Mouse (Mus musculus): Measurements from ENCODE around the gene Cpsf4l.

DNA sequence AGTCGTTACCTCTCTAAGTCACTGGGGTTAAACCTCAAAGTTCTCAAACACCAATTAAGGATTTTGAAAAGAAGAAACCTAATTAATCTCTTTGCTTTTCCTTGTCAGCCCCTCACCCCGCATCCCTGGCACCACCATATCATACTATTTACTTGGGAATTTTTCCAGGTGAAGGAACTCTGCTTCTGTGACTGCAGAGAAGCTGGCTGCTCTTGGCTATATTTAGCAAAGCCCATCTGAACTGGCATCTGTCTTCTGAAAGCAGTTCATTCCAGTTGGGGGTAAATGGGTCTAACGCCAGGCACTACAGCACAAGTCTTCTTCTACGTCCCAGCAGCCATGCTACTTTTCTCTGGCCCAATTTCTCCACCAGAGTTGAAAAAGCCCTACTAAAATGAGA is 36.2 kb downstream of the Cpsf4l start:
- TF ChIP-seq EP300 (IDR thresholded peaks at IDR 0.05; ENCODE audit: low read depth) = no peak
- TF ChIP-seq CTCF (IDR thresholded peaks at IDR 0.05; ENCODE audit: low read depth) = no peak
